Mouse (Mus musculus) lung, adult 2 months (tissue): Measurements from ENCODE around the gene Mrps6.

Experiments
- CTCF ChIP-seq: fragments of 200-500 bp; IDR thresholded peaks from 2 replicates; pipeline ENCODE4 v1.5.1; 2011; ENCODE audit warnings: mild to moderate bottlenecking, low read length, control low read depth; ENCODE audit not compliant: insufficient read depth
- POLR2A ChIP-seq: fragments of 200-500 bp; IDR thresholded peaks from 2 replicates; pipeline ENCODE4 v1.6.1; 2011; ENCODE audit warnings: low read depth, mild to moderate bottlenecking, control low read depth, low read length, borderline replicate concordance; ENCODE audit errors: extremely low read depth

DNA sequence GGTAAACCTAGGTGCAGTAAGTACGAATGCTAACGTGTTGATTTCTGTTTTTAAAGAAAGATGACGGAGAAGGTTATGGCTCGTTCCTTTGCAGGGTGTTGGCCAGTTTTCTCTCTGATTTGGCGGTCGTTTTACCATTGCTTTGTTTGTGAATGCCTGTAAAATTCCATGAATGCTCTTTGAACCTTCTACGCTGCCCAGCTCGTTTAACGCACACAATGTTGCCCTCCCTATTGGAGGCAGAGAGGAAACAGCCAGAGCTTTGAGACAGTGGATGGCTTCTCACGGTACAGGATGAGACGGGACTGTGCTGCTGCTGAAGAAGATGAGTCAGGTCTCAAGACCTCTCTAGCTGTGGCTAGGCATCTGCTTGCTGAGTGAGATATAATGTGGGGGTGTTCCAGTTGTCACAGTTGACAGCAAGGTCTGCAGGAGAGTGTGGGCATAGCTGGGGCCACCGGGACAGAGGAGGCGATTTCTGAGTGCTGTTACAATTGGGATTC lies 61.0 kb downstream of the Mrps6 start:
- no peak for TF ChIP-seq CTCF
- TF ChIP-seq POLR2A, result no peak
